Mouse (Mus musculus) heart, adult 2 months (tissue): ENCODE measurements around the gene 1700001L19Rik.

Experiments
- CTCF ChIP-seq: fragments of 200-600 bp; IDR thresholded peaks from 2 replicates; pipeline ENCODE4 v1.8.1; 2022; ENCODE audit warnings: antibody characterized with exemption, mild to moderate bottlenecking, moderate library complexity
- EP300 ChIP-seq: fragments of 200-500 bp; IDR thresholded peaks from 2 replicates; pipeline ENCODE4 v1.6.1; 2011; ENCODE audit warnings: low read depth, low read length, control low read depth; ENCODE audit not compliant: insufficient read depth
- POLR2A ChIP-seq: fragments of 200-500 bp; IDR thresholded peaks from 2 replicates; pipeline ENCODE4 v1.6.1; 2011; ENCODE audit warnings: mild to moderate bottlenecking, low read depth, low read length, control low read depth; ENCODE audit not compliant: insufficient read depth

DNA sequence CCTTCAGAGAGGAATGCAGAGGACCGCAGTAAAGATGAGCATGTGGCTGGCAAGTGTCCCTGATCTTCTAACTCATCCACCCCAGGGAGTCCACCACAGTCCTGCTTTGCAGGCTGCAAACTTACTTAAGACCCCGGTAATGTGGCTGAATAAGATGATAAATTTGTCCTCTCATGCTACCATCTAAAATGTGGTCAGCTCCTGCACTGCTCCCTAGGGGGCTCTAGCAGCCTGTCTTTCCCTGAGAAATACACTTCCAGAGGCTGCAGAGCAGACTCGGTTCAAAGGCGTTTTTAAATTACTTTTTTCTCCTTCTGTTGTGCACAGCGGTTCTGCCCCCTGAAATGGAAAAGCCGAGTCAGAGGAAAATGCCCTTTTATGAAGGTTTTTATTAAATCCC is 4.0 kb downstream of the 1700001L19Rik start:
- peak; percentile 62 for TF ChIP-seq CTCF
- no peak for TF ChIP-seq POLR2A
- no peak for TF ChIP-seq EP300
